Mouse (Mus musculus) adrenal gland, adult 10 weeks (tissue): ENCODE results near the gene Wbp1. TPM values are rescaled to one million over a fixed set of nuclear protein-coding genes. Genes with fewer than 3 reads are reported as not detected.

Experiments
- polyA plus RNA-seq: library from polyadenylated mRNA; stranded (reverse); fragments of 350-450 nt; fragmentation: Illumina TruSeq; extraction: RNeasy Lipid Tissue Mini Kit (QIAGEN cat#74804); gene quantifications from one replicate; pipeline ENCODE4 v1.2.3, GENCODE M21; 2014; ENCODE audit warnings: low read depth, low replicate concordance

The Wbp1 gene
- 5.9 TPM for polyA plus RNA-seq

DNA sequence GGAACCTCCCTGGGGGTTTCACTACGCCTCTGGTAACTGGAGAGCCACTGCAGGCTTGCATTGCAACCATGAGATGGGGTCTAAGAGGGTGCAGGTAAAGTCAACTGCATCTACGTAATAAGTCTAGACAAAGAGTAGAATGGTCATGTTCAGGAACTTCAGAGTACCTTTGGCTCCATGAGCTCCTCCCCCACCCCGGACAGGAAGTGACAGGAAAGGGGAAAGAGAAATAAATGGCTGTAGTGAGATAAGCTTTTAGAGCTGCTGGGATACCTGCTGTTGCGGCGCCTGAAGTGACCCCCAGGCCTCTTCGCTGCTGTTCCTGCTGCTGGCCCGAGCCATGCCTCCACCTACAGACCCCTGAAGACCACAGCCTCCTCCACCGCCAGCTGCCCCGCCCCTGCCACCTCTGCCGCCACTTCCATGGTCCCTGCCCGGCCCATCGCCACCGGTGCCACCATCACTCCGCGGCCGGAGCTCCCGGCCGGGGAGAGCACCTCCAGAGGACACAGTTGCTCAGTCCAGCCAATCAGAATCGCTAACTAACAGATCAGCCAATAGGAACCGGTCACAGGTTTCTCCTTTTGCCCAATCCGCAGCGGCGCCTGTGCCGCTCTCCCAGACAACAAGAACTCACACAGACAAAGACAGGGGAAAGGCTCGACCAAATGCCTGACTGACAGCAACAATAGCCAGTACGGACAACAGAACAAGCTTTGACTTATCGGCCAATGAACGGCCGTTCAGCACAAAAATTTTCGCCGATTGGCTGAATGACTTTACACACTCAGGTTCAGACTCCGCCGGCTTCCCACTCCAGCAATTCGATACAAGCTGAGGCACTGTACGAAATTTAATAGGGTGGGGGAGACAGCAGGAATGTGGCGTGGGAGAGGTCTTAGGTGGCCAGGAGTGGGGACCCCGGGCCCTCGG, at the start of gene Wbp1:
Gene Wbp1 (minus strand): TSS at position 630 of the 933 bp plus-strand sequence.

GRCm38 (mm10) chr6:83165607-83166242, 44.4 kb upstream of the Wbp1 start, which contains the start of gene Dctn1:
TSS of gene Dctn1 (plus strand) at chr6:83165920.

GRCm38 (mm10) chr6:83156259-83156684, 34.9 kb upstream of the Wbp1 start, which contains the start of the genes Wdr54 and 1700003E16Rik:
TSS of gene Wdr54 (minus strand) at chr6:83156397.
TSS of gene 1700003E16Rik (plus strand) at chr6:83156404.

DNA sequence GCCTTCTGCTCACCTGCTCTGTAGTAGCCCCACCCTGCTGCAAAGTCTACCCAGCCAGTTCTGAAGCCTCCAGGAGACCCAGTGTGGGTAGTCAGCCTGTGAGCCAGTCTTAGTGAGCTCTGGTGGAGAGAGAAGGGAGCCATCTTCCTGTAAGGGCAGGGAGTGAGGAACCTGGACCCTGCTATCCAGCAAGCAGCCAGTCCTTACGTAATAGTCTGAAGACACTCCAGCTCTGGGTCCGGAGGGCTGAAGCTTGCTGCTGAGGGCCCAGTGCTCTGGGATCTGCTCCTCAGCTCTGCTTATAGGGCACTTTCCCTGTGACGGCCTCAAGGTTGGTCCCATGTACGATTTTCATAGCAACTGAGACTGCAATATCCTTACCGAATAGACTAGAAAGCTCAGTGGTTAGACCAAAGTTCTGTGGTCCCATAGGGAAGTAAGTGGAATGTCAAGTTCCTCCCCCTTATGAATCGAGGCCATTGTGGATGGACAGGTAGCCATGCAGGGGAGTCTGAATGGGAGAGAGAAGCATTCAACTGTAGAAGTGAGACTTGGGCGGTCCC, 13.7 kb upstream of the Wbp1 start, which contains the start of gene Rtkn:
Gene Rtkn (plus strand): TSS at position 513 of the 563 bp plus-strand sequence.

GRCm38 (mm10) chr6:83125331-83125730, 4.0 kb upstream of the Wbp1 start, which contains the start of gene Ino80b:
TSS of gene Ino80b (minus strand) at chr6:83125431.

GRCm38 (mm10) chr6:83115011-83115671, 6.2 kb downstream of the Wbp1 start, which contains the start of gene Mogs:
TSS of gene Mogs (plus strand) at chr6:83115496.

DNA sequence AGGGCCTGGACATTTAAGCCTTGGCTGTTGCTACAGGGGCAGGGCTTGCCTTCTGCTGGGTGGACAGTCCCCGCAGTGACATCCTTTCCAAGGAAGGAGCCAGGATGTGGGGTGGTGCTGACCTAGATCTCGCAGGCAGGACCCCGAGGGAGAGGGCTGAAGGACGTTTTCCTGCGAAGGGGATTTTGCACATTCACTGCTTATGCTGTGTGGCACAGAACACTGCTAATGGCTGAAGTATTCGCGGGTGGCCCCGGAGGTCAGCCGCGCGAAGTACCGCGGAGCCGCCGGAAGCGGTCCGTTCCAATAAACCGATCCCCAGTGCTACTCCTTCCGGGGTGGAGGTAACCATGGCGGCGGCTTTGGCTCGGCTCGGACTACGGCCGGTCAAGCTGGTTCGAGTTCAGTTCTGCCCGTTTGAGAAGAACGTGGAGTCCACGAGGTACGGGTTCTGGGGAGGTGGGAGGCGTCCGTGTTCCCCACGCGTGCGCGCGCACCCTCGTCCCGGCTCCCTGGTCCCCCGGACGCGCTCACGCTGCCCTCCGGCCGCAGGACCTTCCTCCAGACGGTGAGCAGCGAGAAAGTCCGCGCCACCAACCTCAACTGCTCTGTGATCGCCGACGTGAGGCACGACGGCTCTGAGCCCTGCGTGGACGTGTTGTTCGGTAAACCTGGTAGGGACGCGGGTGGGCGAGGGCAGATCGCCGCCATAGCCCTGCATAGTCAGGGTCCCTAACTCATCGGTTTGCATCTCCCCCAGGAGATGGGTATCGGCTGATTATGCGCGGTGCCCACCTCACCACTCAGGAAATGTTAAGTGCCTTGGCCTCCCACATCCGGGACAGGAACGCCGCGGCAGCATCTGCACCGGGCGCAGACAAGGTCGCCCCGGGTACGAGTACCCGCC, 12.3 kb downstream of the Wbp1 start, which contains the start of gene Mrpl53:
Gene Mrpl53 (plus strand): TSS at position 279 of the 907 bp plus-strand sequence.

GRCm38 (mm10) chr6:83101316-83101687, 20.1 kb downstream of the Wbp1 start, which contains the start of the genes Ccdc142 and Gm42688:
TSS of gene Ccdc142 (plus strand) at chr6:83101601.
TSS of gene Gm42688 (plus strand) at chr6:83101617.

GRCm38 (mm10) chr6:83086121-83087035, 35.0 kb downstream of the Wbp1 start, which contains the start of gene Lbx2:
TSS of gene Lbx2 (plus strand) at chr6:83086367.

DNA sequence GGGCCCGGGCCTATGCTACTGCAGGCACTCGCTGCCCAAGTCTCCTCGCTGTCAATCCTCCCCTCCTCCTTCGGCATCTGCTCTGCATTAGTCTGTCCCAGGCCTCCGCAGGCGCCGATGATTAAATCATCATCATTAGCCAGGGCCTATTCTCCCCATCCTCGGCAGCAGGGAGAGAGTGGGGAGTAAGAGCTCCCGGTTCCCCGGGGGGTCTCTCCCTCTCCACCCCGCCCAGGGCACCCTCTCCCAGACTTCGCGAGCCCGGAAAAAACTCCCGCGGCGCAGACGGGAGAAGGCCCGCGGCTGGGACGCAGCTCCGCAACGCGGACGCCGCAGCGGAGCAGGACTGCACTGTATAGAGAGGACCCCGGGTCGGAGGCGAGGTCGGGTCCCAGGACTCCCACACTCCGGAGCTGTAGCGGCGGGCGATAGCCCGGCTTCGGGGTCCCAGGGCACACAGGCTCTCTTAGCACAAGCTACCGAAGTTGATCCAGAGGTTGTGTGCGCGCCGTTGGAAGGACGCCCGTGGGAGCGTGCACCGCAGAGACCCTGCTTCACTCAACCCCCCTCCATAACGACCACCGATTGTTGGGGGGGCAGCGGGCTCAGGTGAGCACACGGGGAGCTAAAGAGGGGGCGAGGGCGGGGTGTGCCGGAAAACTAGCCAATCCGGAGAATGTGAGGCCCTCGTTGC, 43.6 kb downstream of the Wbp1 start, which contains the start of gene Pcgf1:
Gene Pcgf1 (plus strand): TSS at position 240 of the 694 bp plus-strand sequence.

DNA sequence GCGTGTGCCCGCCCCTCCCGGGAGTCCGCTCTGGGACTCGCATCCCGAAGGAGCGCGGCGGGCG, 51.3 kb downstream of the Wbp1 start, which contains the start of gene Tlx2:
Gene Tlx2 (minus strand): TSS at position 47 of the 64 bp plus-strand sequence.

Other genes with a start within 250 kb of the Wbp1 start
- gene Sema4f, start 181.8 kb downstream of the Wbp1 start, polyA plus RNA-seq: not detected
- not detected for gene M1ap, start 174.7 kb downstream of the Wbp1 start, polyA plus RNA-seq
- gene Dok1, start 88.1 kb downstream of the Wbp1 start, polyA plus RNA-seq: not detected
- gene Loxl3, start 87.4 kb downstream of the Wbp1 start, polyA plus RNA-seq: 1.3 TPM
- 9.0 TPM for gene Aup1, start 67.0 kb downstream of the Wbp1 start, polyA plus RNA-seq
- gene Htra2, start 66.3 kb downstream of the Wbp1 start, polyA plus RNA-seq: 3.9 TPM
- 0.17 TPM for gene Dqx1, start 63.7 kb downstream of the Wbp1 start, polyA plus RNA-seq
- gene Tlx2, start 51.3 kb downstream of the Wbp1 start, polyA plus RNA-seq: not detected
- gene Pcgf1, start 43.7 kb downstream of the Wbp1 start, polyA plus RNA-seq: 9.9 TPM
- not detected for gene Lbx2, start 35.2 kb downstream of the Wbp1 start, polyA plus RNA-seq
- gene Ccdc142, start 20.0 kb downstream of the Wbp1 start, polyA plus RNA-seq: not detected
- gene Gm42688, start 19.9 kb downstream of the Wbp1 start, polyA plus RNA-seq: 1.6 TPM
- gene Mrpl53, start 12.5 kb downstream of the Wbp1 start, polyA plus RNA-seq: 40.2 TPM
- 3.9 TPM for gene Mogs, start 6.1 kb downstream of the Wbp1 start, polyA plus RNA-seq
- gene Ino80b, start 3.9 kb upstream of the Wbp1 start, polyA plus RNA-seq: not detected
- gene Rtkn, start 13.9 kb upstream of the Wbp1 start, polyA plus RNA-seq: 0.58 TPM
- 0.41 TPM for gene Wdr54, start 34.8 kb upstream of the Wbp1 start, polyA plus RNA-seq
- gene 1700003E16Rik, start 34.8 kb upstream of the Wbp1 start, polyA plus RNA-seq: not detected
- gene Dctn1, start 44.4 kb upstream of the Wbp1 start, polyA plus RNA-seq: 14.2 TPM
- gene Slc4a5, start 98.3 kb upstream of the Wbp1 start, polyA plus RNA-seq: not detected
- 8.0 TPM for gene Mthfd2, start 204.3 kb upstream of the Wbp1 start, polyA plus RNA-seq
- 205 TPM for gene Mob1a, start 204.5 kb upstream of the Wbp1 start, polyA plus RNA-seq
- 147 TPM for gene Bola3, start 227.6 kb upstream of the Wbp1 start, polyA plus RNA-seq